Mouse (Mus musculus): ENCODE results near the gene Myt1l.

GRCm38 (mm10) chr12:29750604-29751128, 222.5 kb downstream of the Myt1l start:
- TF ChIP-seq POLR2A (IDR thresholded peaks at IDR 0.05; ENCODE audit: borderline replicate concordance, low read depth, low read length) = no peak
- no peak for TF ChIP-seq CTCF (IDR thresholded peaks at IDR 0.05; ENCODE audit: low read depth, low read length)

Data from bone marrow macrophage, adult 2 months (primary cell).